Mouse (Mus musculus) liver, adult 2 months (tissue): ENCODE measurements around the gene 1700088E04Rik. TPM values are rescaled to one million over a fixed set of nuclear protein-coding genes. Genes with fewer than 3 reads are reported as not detected.

Experiments
- DNase-seq: peaks from one replicate; pipeline ENCODE4 v3.0.0-alpha.2; 2011; ENCODE audit warnings: low read depth, low spot score; ENCODE audit errors: extremely low read depth
- H3K27ac ChIP-seq: fragments of 200-500 bp; replicated peaks from 2 replicates; pipeline ENCODE4 v1.5.1; 2012; ENCODE audit warnings: low read depth, mild to moderate bottlenecking, control low read depth, inconsistent platforms, low read length; ENCODE audit not compliant: insufficient read depth
- H3K27me3 ChIP-seq: fragments of 200-500 bp; 2 replicates; pipeline ENCODE4 v1.6.1; 2012; ENCODE audit warnings: mild to moderate bottlenecking, moderate library complexity, low read length, inconsistent platforms; ENCODE audit not compliant: control insufficient read depth, insufficient read depth
- H3K36me3 ChIP-seq: fragments of 200-500 bp; 2 replicates; pipeline ENCODE4 v1.6.1; 2012; ENCODE audit warnings: low read length, inconsistent platforms; ENCODE audit not compliant: control insufficient read depth, insufficient read depth
- H3K4me1 ChIP-seq: fragments of 200-500 bp; 2 replicates; pipeline ENCODE4 v1.6.1; 2011; ENCODE audit warnings: low read length; ENCODE audit not compliant: control insufficient read depth, insufficient read depth
- H3K4me3 ChIP-seq: fragments of 200-500 bp; 2 replicates; pipeline ENCODE4 v1.5.1; 2011; ENCODE audit warnings: low read depth, mild to moderate bottlenecking, control low read depth, low read length, moderate library complexity; ENCODE audit not compliant: insufficient read depth
- H3K79me2 ChIP-seq: fragments of 200-500 bp; 2 replicates; pipeline ENCODE4 v1.6.1; 2012; ENCODE audit warnings: inconsistent platforms, mild to moderate bottlenecking, low read length, moderate library complexity; ENCODE audit not compliant: control insufficient read depth, insufficient read depth
- H3K9ac ChIP-seq: fragments of 200-500 bp; 2 replicates; pipeline ENCODE4 v1.6.1; 2012; ENCODE audit warnings: low read depth, mild to moderate bottlenecking, control low read depth, inconsistent platforms, low read length
- CTCF ChIP-seq: fragments of 200-500 bp; IDR thresholded peaks from 2 replicates; pipeline ENCODE4 v1.5.1; 2011; ENCODE audit warnings: low read depth, low read length, control low read depth
- POLR2A ChIP-seq: fragments of 200-500 bp; IDR thresholded peaks from 2 replicates; pipeline ENCODE4 v1.6.1; 2011; ENCODE audit warnings: low read length, control low read depth; ENCODE audit not compliant: insufficient read depth; ENCODE audit errors: extremely low read depth
- WGBS: fragments of 180-500 bp; shearing (Covaris S2); methylation state at CpG from one replicate; pipeline ENCODE4 v1.1.7; 2018; 5-methylcytosine and 5-hydroxymethylcytosine counted together
- polyA plus RNA-seq: library from polyadenylated mRNA; depleted of rRNA; stranded (reverse); fragments of >200 nt; gene quantifications from 2 replicates; pipeline ENCODE4 v1.2.3, GENCODE M21; 2012
- total RNA-seq: library from RNA; depleted of rRNA; stranded (reverse); fragments of >200 nt; gene quantifications from 2 replicates; pipeline ENCODE4 v1.2.3, GENCODE M21; 2014

1700088E04Rik gene
- total and polyA plus RNA-seq, 2 experiments, result 0.65 TPM

DNA sequence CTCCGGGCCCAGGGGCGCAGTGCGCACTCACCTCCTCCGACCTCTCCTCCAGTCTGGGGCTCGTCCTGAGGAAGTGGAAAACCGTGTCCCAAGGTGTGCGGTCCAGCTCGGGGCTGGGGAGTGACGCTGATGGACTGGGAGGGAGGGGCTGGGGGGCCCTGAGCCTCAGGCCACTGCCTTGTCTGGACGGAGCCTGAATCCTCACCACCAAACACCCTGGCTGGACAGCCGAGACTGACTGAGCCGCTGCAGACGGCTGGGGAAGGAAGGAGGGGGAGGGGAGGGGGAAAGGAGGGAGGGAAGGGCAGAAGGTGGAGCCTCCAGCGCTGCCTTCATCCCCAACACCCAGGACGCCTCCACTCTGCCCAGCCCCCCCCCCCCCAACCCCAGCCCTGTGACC is 23.2 kb upstream of the 1700088E04Rik start:
- Histone ChIP-seq H3K4me1 (no peaks in the 10 kb centered on the region), H3K36me3 (no peaks in the 10 kb centered on the region), H3K27me3 (peaks cover 18% of the 10 kb centered on the region), H3K4me3 (no peak overlapping the region), H3K9ac (no peak overlapping the region), H3K27ac (no peak overlapping the region), H3K79me2 (no peaks in the 10 kb centered on the region)
- TF ChIP-seq POLR2A, result no peak
- no peak for TF ChIP-seq CTCF
- 24% methylated on average over 11 of the region's 15 CpGs for WGBS
- DNase-seq, result no peak

DNA sequence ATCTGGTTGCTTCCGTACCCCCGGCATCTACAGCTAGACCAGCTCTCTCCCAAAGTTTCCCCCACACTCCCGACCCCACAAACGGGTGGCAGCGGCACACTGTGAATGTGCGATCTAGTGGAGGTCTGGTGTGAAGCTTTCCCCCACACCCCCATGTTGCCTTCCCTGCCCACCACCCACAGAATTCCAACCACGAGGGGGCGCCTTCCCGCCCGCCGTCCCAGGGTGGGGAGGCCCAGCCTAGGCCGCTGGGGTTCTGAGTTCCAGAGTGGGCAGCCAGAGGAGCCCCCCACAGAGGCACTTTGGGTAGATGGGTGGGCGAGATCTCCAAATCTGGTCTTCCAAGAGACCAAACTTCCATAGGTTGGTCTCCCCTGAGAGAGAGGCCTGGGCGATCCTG is 21.8 kb upstream of the 1700088E04Rik start:
- peaks cover 18% of the 10 kb centered on the region for H3K27me3 ChIP-seq
- 47% methylated on average over 14 of the region's 14 CpGs for WGBS
- no peaks in the 10 kb centered on the region for H3K36me3 ChIP-seq
- no peak overlapping the region for H3K27ac ChIP-seq
- H3K4me1 ChIP-seq, result no peaks in the 10 kb centered on the region
- 0 out of 2 replicates have a peak, but pooled peaks have one; percentile 14 for TF ChIP-seq CTCF
- TF ChIP-seq POLR2A, result no peak
- no peaks in the 10 kb centered on the region for H3K79me2 ChIP-seq
- no peak for DNase-seq
- no peak overlapping the region for H3K9ac ChIP-seq
- no peak overlapping the region for H3K4me3 ChIP-seq

DNA sequence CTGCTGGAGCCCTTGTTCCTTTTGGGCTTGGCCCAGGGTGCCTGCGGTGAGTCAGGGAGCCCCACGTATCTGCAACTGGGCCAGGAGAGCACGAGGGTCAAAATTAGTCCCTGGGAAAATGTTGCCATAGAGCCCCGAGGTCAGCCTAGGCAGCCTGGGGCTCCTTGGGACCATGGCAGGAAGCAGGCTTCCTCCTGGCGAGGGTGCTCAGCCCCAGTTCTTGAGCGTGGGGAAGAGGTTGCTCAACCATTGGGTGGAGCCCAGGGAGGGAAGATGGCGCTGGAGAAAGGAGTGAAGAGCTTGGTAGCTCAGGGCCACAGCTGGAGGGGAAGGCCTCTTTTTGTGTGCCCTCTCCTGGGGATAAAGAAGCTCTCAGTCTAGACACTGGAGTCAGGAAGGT is 21.2 kb upstream of the 1700088E04Rik start:
- 70% methylated on average over 7 of the region's 7 CpGs for WGBS
- no peak for DNase-seq
- Histone ChIP-seq H3K4me1 (no peaks in the 10 kb centered on the region), H3K9ac (no peak overlapping the region), H3K4me3 (no peak overlapping the region), H3K27ac (no peak overlapping the region), H3K27me3 (peaks cover 18% of the 10 kb centered on the region), H3K79me2 (no peaks in the 10 kb centered on the region), H3K36me3 (no peaks in the 10 kb centered on the region)
- TF ChIP-seq CTCF (no peak), POLR2A (no peak)

GRCm38 (mm10) chr15:79155572-79155971 is 14.5 kb upstream of the 1700088E04Rik start:
- H3K9ac ChIP-seq, result no peak overlapping the region
- no peak overlapping the region for H3K27ac ChIP-seq
- 44% methylated on average over 3 of the region's 3 CpGs for WGBS
- DNase-seq, result no peak
- H3K79me2 ChIP-seq, result no peaks in the 10 kb centered on the region
- H3K36me3 ChIP-seq, result 0 out of 2 replicates have a peak, but pooled peaks cover 1% of the 10 kb centered on the region
- H3K27me3 ChIP-seq, result no peaks in the 10 kb centered on the region
- no peak overlapping the region for H3K4me3 ChIP-seq
- no peak for TF ChIP-seq POLR2A
- TF ChIP-seq CTCF, result no peak
- no peaks in the 10 kb centered on the region for H3K4me1 ChIP-seq

- no peaks in the 10 kb centered on the region for H3K27me3 ChIP-seq
- H3K27ac ChIP-seq, result no peak overlapping the region
- H3K36me3 ChIP-seq, result 0 out of 2 replicates have a peak, but pooled peaks cover 1% of the 10 kb centered on the region
- no peak for TF ChIP-seq CTCF
- no peak for TF ChIP-seq POLR2A
- H3K4me1 ChIP-seq, result no peaks in the 10 kb centered on the region
- no peak overlapping the region for H3K4me3 ChIP-seq
- WGBS, result 83% methylated on average over 6 of the region's 6 CpGs
- no peak for DNase-seq
- H3K9ac ChIP-seq, result no peak overlapping the region
- no peaks in the 10 kb centered on the region for H3K79me2 ChIP-seq
Measured at GRCm38 (mm10) chr15:79152709-79153108, 11.7 kb upstream of the 1700088E04Rik start.

GRCm38 (mm10) chr15:79151881-79152280 is 10.8 kb upstream of the 1700088E04Rik start:
- no peak overlapping the region for H3K27ac ChIP-seq
- no peak overlapping the region for H3K4me3 ChIP-seq
- no peak overlapping the region for H3K9ac ChIP-seq
- H3K27me3 ChIP-seq, result no peaks in the 10 kb centered on the region
- no peaks in the 10 kb centered on the region for H3K79me2 ChIP-seq
- no peak for DNase-seq
- TF ChIP-seq POLR2A (no peak), CTCF (no peak)
- WGBS, result 94% methylated on average over 8 of the region's 8 CpGs
- H3K4me1 ChIP-seq, result no peaks in the 10 kb centered on the region
- H3K36me3 ChIP-seq, result peaks cover 2% of the 10 kb centered on the region; the same call in 1 of the 2 replicates
